Mouse (Mus musculus) spleen, postnatal 4 days (tissue): ENCODE measurements at regions not wholly inside any gene's neighbourhood (a gene's known extent, or its start where the extent isn't known, plus 50 kb on each side); places are given as distances from the start of the nearest gene placed in this dataset.
A peak's percentile ranks its signal among the peaks of the same experiment; 100 is the strongest.

Experiments used
- DNase-seq, 2 experiments: peaks; one replicate each; pipeline ENCODE4 v3.0.0; 2022; ENCODE audit warnings: low spot score in 2 of 2

GRCm38 (mm10) chr1:62872771-62873170 lies 169.7 kb downstream of the Nrp2 start:
- DNase-seq: peak in 1 of 2 experiments; percentile 43

DNA sequence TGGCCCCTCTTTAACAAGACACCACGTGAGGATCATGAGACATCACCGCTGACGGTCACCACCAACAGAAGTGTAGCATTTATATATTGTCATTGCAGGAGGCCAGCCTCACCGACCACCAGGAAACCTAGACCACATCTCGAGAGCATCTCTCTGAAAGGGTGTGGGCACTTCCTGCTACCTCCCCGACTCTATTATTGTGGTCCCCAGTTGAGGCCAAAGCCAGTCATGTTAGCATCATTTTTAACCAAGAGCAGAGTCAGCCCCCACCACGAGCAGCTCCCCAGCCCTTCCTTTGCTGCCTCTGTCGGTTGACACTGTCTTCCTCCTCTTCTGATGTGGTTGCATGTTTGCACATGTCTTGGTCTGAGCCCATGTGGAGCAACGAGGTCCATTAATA lies 172.5 kb downstream of the Nrp2 start:
- DNase-seq: peak in 1 of 2 experiments; percentile 53

DNA sequence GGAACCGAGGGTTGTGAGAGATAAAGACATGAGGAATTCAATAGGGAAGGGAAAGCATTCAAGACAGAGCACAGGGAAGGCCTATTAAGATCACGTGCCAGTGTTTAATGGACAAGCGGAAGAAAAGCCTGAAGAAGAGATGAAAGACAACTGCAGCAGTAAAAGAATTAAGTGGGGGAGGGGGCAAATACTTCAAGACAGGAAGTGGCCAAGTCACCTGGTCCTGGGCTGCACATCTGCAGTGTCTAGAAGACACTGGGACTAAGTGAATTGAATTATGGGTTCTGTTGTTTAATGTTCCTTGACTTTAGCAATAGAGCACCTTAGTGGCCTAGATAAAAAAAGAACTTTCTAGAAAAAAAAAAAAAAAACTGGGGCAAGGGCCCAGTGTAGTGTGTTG lies 173.6 kb downstream of the Nrp2 start:
- DNase-seq: no peak

DNA sequence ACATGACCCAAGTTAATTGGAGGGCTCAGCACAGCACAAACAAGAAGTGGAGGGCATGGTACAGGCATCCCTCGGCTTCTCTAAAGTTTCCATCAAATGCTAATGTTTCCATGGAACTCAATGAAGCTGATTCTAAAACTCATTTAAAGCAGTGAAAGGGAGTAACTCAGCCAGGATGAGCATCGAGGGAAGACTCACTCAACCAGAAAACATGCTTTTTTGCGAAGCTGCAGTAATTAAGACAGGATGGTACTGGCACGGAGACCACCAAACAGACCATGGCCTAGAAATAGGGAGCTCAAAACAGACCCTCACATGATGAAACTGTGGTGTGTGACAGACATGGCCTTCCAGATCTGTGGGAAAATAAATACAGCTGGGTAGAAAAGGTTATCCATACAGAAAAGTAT lies 177.8 kb downstream of the Nrp2 start:
- no peak for DNase-seq

- no peak for DNase-seq
Measured at GRCm38 (mm10) chr1:62881477-62881876, 178.4 kb downstream of the Nrp2 start.

DNA sequence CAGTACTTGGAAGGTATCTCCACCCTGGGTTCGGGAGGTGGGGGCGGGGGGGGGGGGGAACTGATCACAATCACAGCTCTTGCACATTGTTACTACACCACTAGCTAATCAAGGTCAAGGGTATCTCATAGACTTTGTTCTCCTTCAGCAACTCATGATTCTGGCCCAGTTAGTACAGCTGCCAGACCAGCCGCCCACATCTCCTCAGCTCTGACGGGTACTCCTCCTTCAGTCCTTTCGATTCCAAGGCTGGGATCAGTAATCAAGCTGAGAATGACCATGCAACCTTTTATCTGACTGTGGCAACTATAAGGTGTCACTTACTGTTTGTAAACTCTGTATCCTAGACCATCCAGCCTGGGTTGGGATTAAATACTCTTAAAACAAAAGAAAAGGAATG lies 178.9 kb downstream of the Nrp2 start:
- DNase-seq: no peak

GRCm38 (mm10) chr1:62884876-62885480 lies 181.9 kb downstream of the Nrp2 start:
- peak in 1 of 2 experiments; percentile 43 for DNase-seq

DNA sequence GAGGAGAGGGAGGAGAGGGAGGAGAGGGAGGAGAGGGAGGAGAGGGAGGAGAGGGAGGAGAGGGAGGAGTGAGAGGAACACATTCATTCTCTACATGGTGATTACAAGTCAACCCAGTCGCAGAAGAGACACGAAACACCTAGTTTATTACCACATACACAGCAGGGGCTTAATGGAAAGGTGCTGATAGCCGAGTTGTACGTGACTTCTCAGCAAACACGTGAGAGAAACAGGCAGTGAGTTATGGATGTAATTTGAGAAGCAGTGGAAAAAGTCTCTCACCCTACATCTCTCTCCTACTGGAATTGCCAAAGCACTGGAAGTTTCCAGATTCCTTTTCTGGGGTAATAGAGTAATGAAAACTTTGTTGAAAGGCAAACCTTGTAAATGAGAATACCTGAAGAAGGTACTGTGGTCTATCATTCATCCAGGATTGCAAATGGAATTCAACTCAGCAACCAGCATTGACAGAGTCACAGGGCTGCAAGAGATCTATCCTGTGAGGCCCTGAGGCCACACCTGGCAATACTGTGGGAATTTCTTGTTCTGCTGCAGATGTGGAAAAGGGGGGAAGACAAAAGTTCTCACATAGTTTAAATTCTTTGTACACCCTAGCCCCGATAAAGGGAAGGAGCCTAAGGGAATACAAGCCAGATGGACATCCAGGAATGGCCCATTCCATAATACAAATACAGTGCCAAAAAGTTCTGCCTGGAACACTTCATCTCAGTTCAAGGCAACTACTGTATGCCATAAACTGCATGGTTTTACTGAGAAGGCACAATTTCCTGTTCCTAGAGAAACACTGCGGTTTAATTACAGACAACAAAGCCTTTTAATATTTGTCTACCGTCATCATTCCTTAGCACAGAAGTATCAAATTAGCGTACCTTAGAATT lies 184.7 kb downstream of the Nrp2 start:
- peak in 1 of 2 experiments; percentile 25 for DNase-seq

DNA sequence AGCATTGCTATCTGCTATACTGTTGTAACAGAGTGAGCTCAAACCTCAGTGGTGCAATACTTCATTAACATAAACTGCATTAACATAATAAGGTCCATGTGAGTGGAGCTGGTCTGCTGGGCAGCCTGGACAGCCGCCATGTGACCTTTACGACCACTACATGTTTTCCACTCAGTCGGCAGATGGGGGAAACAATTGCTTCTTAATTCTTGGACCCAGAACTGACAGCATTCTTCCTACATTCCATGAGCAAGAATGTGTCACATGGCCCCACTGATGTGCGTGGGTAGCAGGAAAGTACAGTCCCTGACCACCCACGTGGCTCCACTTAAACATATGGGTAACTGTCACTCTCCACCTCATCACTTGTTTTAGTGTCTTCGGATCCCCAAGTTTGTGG lies 198.3 kb downstream of the Nrp2 start:
- DNase-seq: no peak

DNA sequence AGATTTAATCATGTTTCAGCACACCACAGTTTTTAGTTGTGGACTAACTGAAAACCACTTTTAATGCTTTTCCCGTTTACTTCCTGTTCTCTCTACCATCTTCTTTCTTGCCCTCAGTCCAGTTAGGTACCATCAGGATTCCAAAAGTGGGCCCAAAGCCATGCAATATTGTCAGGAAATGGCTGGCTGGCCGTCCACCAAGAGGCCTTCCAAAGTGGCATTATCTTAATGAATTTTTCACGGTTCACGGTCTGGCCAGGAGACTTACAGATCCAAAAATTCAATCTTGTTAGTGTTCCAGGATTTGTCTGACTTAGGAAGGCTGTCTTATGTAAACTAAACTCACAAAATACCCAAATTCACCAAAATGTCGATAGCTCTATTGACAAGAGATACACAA lies 198.8 kb downstream of the Nrp2 start:
- no peak for DNase-seq

- DNase-seq: no peak
Measured at GRCm38 (mm10) chr1:62902931-62903453, 199.9 kb downstream of the Nrp2 start.

DNA sequence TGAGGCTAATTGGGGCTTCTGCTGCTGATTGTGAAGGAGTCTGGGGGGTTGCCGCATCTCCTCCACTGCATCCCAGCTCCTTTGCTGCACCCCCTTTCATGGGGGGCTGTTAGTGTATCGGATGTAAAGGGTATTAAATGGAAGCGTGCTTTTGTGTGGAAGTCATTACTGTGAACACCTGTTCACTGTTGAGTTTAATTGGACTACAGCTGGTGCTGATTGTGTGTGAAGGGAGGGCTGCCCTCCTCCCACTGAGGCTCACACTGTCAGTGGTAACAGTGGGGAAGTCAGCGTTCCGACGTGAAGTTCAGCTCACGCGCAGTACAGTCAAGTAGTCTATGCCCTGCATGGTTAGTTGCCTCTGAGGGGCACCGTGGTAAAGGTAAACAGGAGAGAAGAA lies 202.7 kb downstream of the Nrp2 start:
- DNase-seq: no peak

- no peak for DNase-seq
Measured at GRCm38 (mm10) chr1:62907243-62907642, 204.2 kb downstream of the Nrp2 start.
